Mouse (Mus musculus) liver (tissue): ENCODE data around the gene Hspb11.

Experiments used
- DNase-seq: peaks from one replicate; pipeline ENCODE4 v3.0.0-alpha.2; 2020; ENCODE audit warnings: mixed read lengths

Hspb11 gene

GRCm38 (mm10) chr4:107252522-107252921, 871 bp upstream of the Hspb11 start:
- DNase-seq = no peak

GRCm38 (mm10) chr4:107254414-107254813, 1.0 kb downstream of the Hspb11 start:
- no peak for DNase-seq

GRCm38 (mm10) chr4:107260001-107260400, 6.6 kb downstream of the Hspb11 start:
- DNase-seq = no peak

GRCm38 (mm10) chr4:107273683-107274082, 20.3 kb downstream of the Hspb11 start:
- DNase-seq = no peak

- DNase-seq = no peak
These were observed 21.1 kb downstream of the Hspb11 start for GRCm38 (mm10) chr4:107274511-107274910.

GRCm38 (mm10) chr4:107278188-107278707, 24.9 kb downstream of the Hspb11 start:
- DNase-seq = no peak

GRCm38 (mm10) chr4:107280843-107281475, 27.6 kb downstream of the Hspb11 start:
- no peak for DNase-seq

GRCm38 (mm10) chr4:107285446-107286200, 32.2 kb downstream of the Hspb11 start:
- DNase-seq = no peak

GRCm38 (mm10) chr4:107286386-107286785, 33.0 kb downstream of the Hspb11 start:
- DNase-seq = no peak

- no peak for DNase-seq
These were observed 34.1 kb downstream of the Hspb11 start for GRCm38 (mm10) chr4:107287517-107287916.

GRCm38 (mm10) chr4:107291611-107292272, 38.3 kb downstream of the Hspb11 start:
- DNase-seq = no peak

- no peak for DNase-seq
These were observed 38.9 kb downstream of the Hspb11 start for GRCm38 (mm10) chr4:107292273-107292662.

GRCm38 (mm10) chr4:107298071-107298606, 44.7 kb downstream of the Hspb11 start:
- DNase-seq = no peak

- no peak for DNase-seq
These were observed 46.5 kb downstream of the Hspb11 start for GRCm38 (mm10) chr4:107299779-107300340.

- DNase-seq = no peak
These were observed 47.0 kb downstream of the Hspb11 start for GRCm38 (mm10) chr4:107300371-107300770.

- DNase-seq = no peak
These were observed 47.6 kb downstream of the Hspb11 start for GRCm38 (mm10) chr4:107300902-107301555.

- DNase-seq = no peak
These were observed 48.8 kb downstream of the Hspb11 start for GRCm38 (mm10) chr4:107302221-107302620.

GRCm38 (mm10) chr4:107302832-107303231, 49.4 kb downstream of the Hspb11 start:
- peak; percentile 13 for DNase-seq

- DNase-seq = no peak
These were observed 50.1 kb downstream of the Hspb11 start for GRCm38 (mm10) chr4:107303531-107303930.

- no peak for DNase-seq
These were observed 53.6 kb downstream of the Hspb11 start, which contains the start of gene Dio1 for GRCm38 (mm10) chr4:107306966-107307365. Dio1 (minus strand) TSS chr4:107307169.

- peak; percentile 91 for DNase-seq
These were observed 60.5 kb downstream of the Hspb11 start, which contains the start of gene Yipf1 for GRCm38 (mm10) chr4:107313690-107314478. Yipf1 (plus strand) TSS chr4:107314363.

- DNase-seq = no peak
These were observed 61.0 kb downstream of the Hspb11 start for GRCm38 (mm10) chr4:107314479-107314805.
